Mouse (Mus musculus): Measurements from ENCODE around the gene Armc2.

DNA sequence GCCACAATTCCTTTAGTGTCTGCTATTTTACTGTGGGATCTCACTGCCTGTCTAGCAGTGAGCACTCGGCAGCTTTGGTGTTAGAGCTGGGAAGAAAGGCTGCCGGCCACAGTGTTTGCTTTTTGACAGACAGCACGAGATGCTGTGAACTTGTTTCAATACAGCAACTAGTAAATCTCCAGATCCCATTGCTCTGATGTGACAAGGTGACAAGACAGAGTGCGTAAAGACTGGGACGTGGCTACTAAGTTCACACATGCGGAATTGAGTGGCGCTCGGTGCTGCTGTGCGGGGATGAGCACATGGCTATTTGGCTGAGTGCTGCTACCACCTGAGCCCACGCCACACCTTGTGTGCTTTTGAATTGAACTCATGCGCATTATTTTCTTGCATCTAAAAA is 110.8 kb downstream of the Armc2 start:
- TF ChIP-seq CTCF (IDR thresholded peaks at IDR 0.05 in 2 of 3, conservative IDR thresholded peaks at IDR 0.05 in 1 of 3; ENCODE audit: control insufficient read depth in 1 of 3, insufficient read depth in 1 of 3, low read depth in 2 of 3, low read length in 3 of 3, poor library complexity in 1 of 3, severe bottlenecking in 1 of 3) (no peak), JUND (IDR thresholded peaks at IDR 0.05; ENCODE audit: low read depth, low read length) (no peak), EP300 (IDR thresholded peaks at IDR 0.05; ENCODE audit: low read depth in 1 of 2, low read length in 2 of 2) (no peak), ZKSCAN1 (IDR thresholded peaks at IDR 0.05; ENCODE audit: low read depth, low read length) (no peak)

Measured in MEL (cell line).